Comparison of ENCODE assay signal across 25 mouse cellular contexts in genomic region chr4:108026193-108026592, GRCm38 (mm10). TPM values are rescaled to one million over a fixed set of nuclear protein-coding genes. Genes with fewer than 3 reads are reported as not detected.
DNase-seq lines count a peak whose midpoint lies in the region; ATAC-seq lines count a peak whose summit lies in the region.
"Had no signal": no experiment of that assay in that cellular context is flagged by ENCODE, and none has a peak within 500 bp of the region (broad histone marks: within the 10 kb centered on the region; RNA-seq: fewer than 3 reads in every experiment).

No protein-coding gene starts in this region.

- H3K4me3 ChIP-seq in intestine, embryonic 16.5 days (ENCODE audit: low read length) = no peak overlapping the region
- H3K4me3 ChIP-seq in intestine, embryonic 15.5 days (replicated peaks) = no peak overlapping the region
- 0 out of 2 replicates have a peak overlapping the region, but pooled peaks have one; percentile 1 for H3K4me3 ChIP-seq in embryonic facial prominence, embryonic 10.5 days
- H3K4me3 ChIP-seq in liver, embryonic 16.5 days (ENCODE audit: low read depth, low read length) = no peak overlapping the region
- H3K4me3 ChIP-seq: embryonic facial prominence, embryonic 12.5 days; forebrain, embryonic 15.5 days; hindbrain, embryonic 15.5 days; limb, embryonic 15.5 days; midbrain, embryonic 12.5 days; neural tube, embryonic 13.5 days had no signal

- 33% methylated on average over 3 of the region's 3 CpGs for WGBS in intestine, embryonic 16.5 days
- WGBS in intestine, embryonic 15.5 days = 16% methylated on average over 3 of the region's 3 CpGs
- WGBS in embryonic facial prominence, embryonic 10.5 days = 34% methylated on average over 3 of the region's 3 CpGs
- 10% methylated on average over 3 of the region's 3 CpGs for WGBS in liver, embryonic 16.5 days (ENCODE audit: insufficient replicate concordance)

- H3K27ac ChIP-seq in intestine, embryonic 16.5 days (ENCODE audit: low read length) = no peak overlapping the region
- H3K27ac ChIP-seq in intestine, embryonic 15.5 days = no peak overlapping the region
- H3K27ac ChIP-seq in embryonic facial prominence, embryonic 10.5 days (replicated peaks) = no peak overlapping the region
- H3K27ac ChIP-seq in liver, embryonic 16.5 days (ENCODE audit: low read length) = no peak overlapping the region
- H3K27ac ChIP-seq: embryonic facial prominence, embryonic 12.5 days; forebrain, embryonic 15.5 days; hindbrain, embryonic 15.5 days; limb, embryonic 15.5 days; midbrain, embryonic 12.5 days; neural tube, embryonic 13.5 days had no signal

- H3K9me3 ChIP-seq in intestine, embryonic 16.5 days (ENCODE audit: control insufficient read depth, low read length) = no peaks in the 10 kb centered on the region
- H3K9me3 ChIP-seq in intestine, embryonic 15.5 days = no peaks in the 10 kb centered on the region
- no peaks in the 10 kb centered on the region for H3K9me3 ChIP-seq in embryonic facial prominence, embryonic 10.5 days
- H3K9me3 ChIP-seq in liver, embryonic 16.5 days (replicated peaks; ENCODE audit: control insufficient read depth, low read length) = no peaks in the 10 kb centered on the region
- H3K9me3 ChIP-seq: embryonic facial prominence, embryonic 12.5 days; forebrain, embryonic 15.5 days; hindbrain, embryonic 15.5 days; limb, embryonic 15.5 days; midbrain, embryonic 12.5 days; neural tube, embryonic 13.5 days had no signal

- H3K4me1 ChIP-seq in intestine, embryonic 16.5 days (ENCODE audit: control insufficient read depth, insufficient read depth, low read length) = peaks cover 14% of the 10 kb centered on the region
- H3K4me1 ChIP-seq in intestine, embryonic 15.5 days (replicated peaks) = peaks cover 18% of the 10 kb centered on the region; the same call in 1 of the 2 replicates
- H3K4me1 ChIP-seq in embryonic facial prominence, embryonic 10.5 days = peaks cover 34% of the 10 kb centered on the region
- H3K4me1 ChIP-seq in liver, embryonic 16.5 days (ENCODE audit: control insufficient read depth, low read depth, low read length) = peaks cover 21% of the 10 kb centered on the region

- peaks cover 9% of the 10 kb centered on the region for H3K27me3 ChIP-seq in intestine, embryonic 16.5 days (replicated peaks; ENCODE audit: control insufficient read depth, insufficient read depth, low read length)
- H3K27me3 ChIP-seq in intestine, embryonic 15.5 days (replicated peaks) = peaks cover 16% of the 10 kb centered on the region
- peaks cover 42% of the 10 kb centered on the region for H3K27me3 ChIP-seq in embryonic facial prominence, embryonic 10.5 days (replicated peaks; ENCODE audit: low read depth, poor library complexity, severe bottlenecking)
- H3K27me3 ChIP-seq in liver, embryonic 16.5 days (ENCODE audit: control insufficient read depth, insufficient read depth, low read depth, low read length) = peaks cover 21% of the 10 kb centered on the region

- 0 out of 2 replicates have a peak, but pooled peaks have one; percentile 2 for ATAC-seq in intestine, embryonic 16.5 days
- no peak for ATAC-seq in intestine, embryonic 15.5 days
- peak; percentile 71 for ATAC-seq in liver, embryonic 16.5 days (ENCODE audit: low read depth)
- ATAC-seq: forebrain, embryonic 15.5 days had no signal

- DNase-seq in R1 (ENCODE audit: low read depth, low spot score) = peak; percentile 47
- no peak for DNase-seq in embryonic facial prominence, embryonic 10.5 days (ENCODE audit: low spot score)
- no peak for DNase-seq in left cerebral cortex, adult 8-10 months (ENCODE audit: low spot score in 2 of 2)
- no peak for DNase-seq in cerebellum, postnatal 25 days
- DNase-seq: adrenal gland, postnatal 10 days; B cell, adult 2 months; cerebellum, adult 18-20 months; gastrocnemius, postnatal 36 days; heart, postnatal 14 days; kidney, adult 11 months; thymus, adult 18-20 months; thymus, postnatal 4 days had no signal

- H3K9ac ChIP-seq in intestine, embryonic 16.5 days (ENCODE audit: low read depth, low read length) = no peak overlapping the region
- H3K9ac ChIP-seq in intestine, embryonic 15.5 days = no peak overlapping the region
- no peak overlapping the region for H3K9ac ChIP-seq in liver, embryonic 16.5 days (ENCODE audit: low read depth, low read length)
- H3K9ac ChIP-seq: embryonic facial prominence, embryonic 12.5 days; forebrain, embryonic 15.5 days; hindbrain, embryonic 15.5 days; limb, embryonic 15.5 days; midbrain, embryonic 12.5 days; neural tube, embryonic 13.5 days had no signal

- H3K36me3 ChIP-seq in intestine, embryonic 16.5 days (ENCODE audit: control insufficient read depth, insufficient read depth, low read length) = no peaks in the 10 kb centered on the region
- H3K36me3 ChIP-seq in intestine, embryonic 15.5 days = no peaks in the 10 kb centered on the region
- H3K36me3 ChIP-seq in embryonic facial prominence, embryonic 10.5 days (replicated peaks) = no peaks in the 10 kb centered on the region
- H3K36me3 ChIP-seq in liver, embryonic 16.5 days (ENCODE audit: control insufficient read depth, insufficient read depth) = no peaks in the 10 kb centered on the region
- H3K36me3 ChIP-seq: embryonic facial prominence, embryonic 12.5 days; forebrain, embryonic 15.5 days; hindbrain, embryonic 15.5 days; limb, embryonic 15.5 days; midbrain, embryonic 12.5 days; neural tube, embryonic 13.5 days had no signal

- no peak overlapping the region for H3K4me2 ChIP-seq in intestine, embryonic 16.5 days (ENCODE audit: low read depth, low read length)
- H3K4me2 ChIP-seq in intestine, embryonic 15.5 days (replicated peaks) = no peak overlapping the region
- H3K4me2 ChIP-seq in liver, embryonic 16.5 days (ENCODE audit: low read depth, low read length) = no peak overlapping the region
- H3K4me2 ChIP-seq: forebrain, embryonic 15.5 days; hindbrain, embryonic 15.5 days; limb, embryonic 15.5 days; neural tube, embryonic 13.5 days had no signal

RNA-seq across cellular contexts. Expression of gene Slc1a7, which starts 58.1 kb away (rescaled TPM):
- 0.12 and 0.15 TPM in 2 replicates for polyA plus RNA-seq in intestine, embryonic 16.5 days (2015; fragmentation: Nextera tagmentation; extraction: Ambion mirVana)
- 0.11 and 0.15 TPM in 2 replicates for polyA plus RNA-seq in intestine, embryonic 15.5 days (2015; fragmentation: Nextera tagmentation; extraction: Ambion mirVana)
- not detected in 2 replicates for polyA plus RNA-seq in embryonic facial prominence, embryonic 10.5 days (2016; fragmentation: Nextera tagmentation; extraction: Ambion mirVana)
- not detected in 2 replicates for polyA plus RNA-seq in liver, embryonic 16.5 days (2015; fragmentation: Nextera tagmentation; extraction: Ambion mirVana)
- under 1 TPM in 3 of 4 experiments, not detected in 1; 0.24 to 0.42 (median 0.27) TPM for total RNA-seq in left cerebral cortex, adult 8-10 months (2022)
- total RNA-seq: common myeloid progenitor, adult 5-6 weeks; layer of hippocampus, adult 18-20 months; layer of hippocampus, postnatal 25 days had no signal
- polyA plus RNA-seq: embryonic facial prominence, embryonic 12.5 days; kidney, embryonic 16.5 days; midbrain, embryonic 12.5 days; neural tube, embryonic 13.5 days had no signal
